Mouse (Mus musculus) MEL (cell line): ENCODE data around the gene Tmem107. TPM values are rescaled to one million over a fixed set of nuclear protein-coding genes. Genes with fewer than 3 reads are reported as not detected.

ENCODE experiments used
- DNase-seq: peaks from one replicate; pipeline ENCODE4 v3.0.0; 2011; ENCODE audit warnings: low read depth, low spot score
- H3K27ac ChIP-seq: 2 replicates; pipeline ENCODE4 v1.5.1; 2012; ENCODE audit warnings: low read depth, mild to moderate bottlenecking, control low read depth, low read length, moderate library complexity; ENCODE audit not compliant: control insufficient read depth
- H3K27me3 ChIP-seq, 2 experiments: fragments of 150-350 bp in 1 of 2; sonication (generic) in 1 of 2; 2 replicates each; pipeline ENCODE4 v1.6.1; 2012; ENCODE audit warnings: low read length in 2 of 2, mild to moderate bottlenecking in 2 of 2, improper control_type of control experiment in 1 of 2, moderate library complexity in 1 of 2; ENCODE audit not compliant: insufficient read depth in 2 of 2, control insufficient read depth in 1 of 2
- H3K36me3 ChIP-seq, 2 experiments: 2 replicates each; pipeline ENCODE4 v1.6.1; 2012 to 2014; ENCODE audit warnings: low read length in 2 of 2, improper control_type of control experiment in 1 of 2, inconsistent platforms in 1 of 2, mild to moderate bottlenecking in 1 of 2; ENCODE audit not compliant: insufficient read depth in 2 of 2, control insufficient read depth in 1 of 2
- H3K4me1 ChIP-seq, 2 experiments: fragments of 150-350 bp in 1 of 2; sonication (generic) in 1 of 2; 2 replicates each; pipeline ENCODE4 v1.6.1; 2012; ENCODE audit warnings: low read length in 2 of 2, improper control_type of control experiment in 1 of 2, mild to moderate bottlenecking in 1 of 2; ENCODE audit not compliant: insufficient read depth in 2 of 2, control insufficient read depth in 1 of 2
- H3K4me3 ChIP-seq, 2 experiments: fragments of 150-350 bp in 1 of 2; sonication (generic) in 1 of 2; 2 replicates each; pipeline ENCODE4 v1.5.1; 2012; ENCODE audit warnings: low read depth in 2 of 2, low read length in 2 of 2, mild to moderate bottlenecking in 2 of 2, moderate library complexity in 2 of 2, control low read depth in 1 of 2, improper control_type of control experiment in 1 of 2; ENCODE audit not compliant: control insufficient read depth in 1 of 2, insufficient read depth in 1 of 2
- H3K79me2 ChIP-seq: 2 replicates; pipeline ENCODE4 v1.6.1; 2012; ENCODE audit warnings: mild to moderate bottlenecking, low read length, moderate library complexity; ENCODE audit not compliant: control insufficient read depth, poor library complexity, insufficient read depth
- H3K9ac ChIP-seq: 2 replicates; pipeline ENCODE4 v1.6.1; 2012; ENCODE audit warnings: low read depth, mild to moderate bottlenecking, control low read depth, low read length, moderate library complexity; ENCODE audit not compliant: control insufficient read depth, poor library complexity, severe bottlenecking
- H3K9me3 ChIP-seq: fragments of 150-350 bp; sonication (generic); replicated peaks from 2 replicates; pipeline ENCODE4 v1.6.1; 2012; ENCODE audit warnings: mild to moderate bottlenecking, low read length, improper control_type of control experiment, moderate library complexity; ENCODE audit not compliant: insufficient read depth
- CHD2 ChIP-seq: IDR thresholded peaks from 2 replicates; pipeline ENCODE4 v1.6.1; 2011; ENCODE audit warnings: low read length, improper control_type of control experiment
- E2F4 ChIP-seq: IDR thresholded peaks from 2 replicates; pipeline ENCODE4 v1.6.1; 2011; ENCODE audit warnings: low read depth, low read length, improper control_type of control experiment, borderline replicate concordance
- ELF1 ChIP-seq: IDR thresholded peaks from 2 replicates; pipeline ENCODE4 v1.6.1; 2014; ENCODE audit warnings: low read depth, mild to moderate bottlenecking, inconsistent platforms, low read length, improper control_type of control experiment, moderate library complexity
- EP300 ChIP-seq, 2 experiments: IDR thresholded peaks; 2 replicates each; pipeline ENCODE4 v1.6.1; 2011; ENCODE audit warnings: improper control_type of control experiment in 2 of 2, low read length in 2 of 2, low read depth in 1 of 2, mild to moderate bottlenecking in 1 of 2
- GABPA ChIP-seq: IDR thresholded peaks from 2 replicates; pipeline ENCODE4 v1.6.1; 2012; ENCODE audit warnings: low read depth, mild to moderate bottlenecking, inconsistent platforms, low read length, improper control_type of control experiment, moderate library complexity
- GATA1 ChIP-seq: IDR thresholded peaks from 2 replicates; pipeline ENCODE4 v1.6.1; 2011; ENCODE audit warnings: low read depth, low read length, improper control_type of control experiment
- HCFC1 ChIP-seq: IDR thresholded peaks from 2 replicates; pipeline ENCODE4 v1.6.1; 2012; ENCODE audit warnings: low read depth, mild to moderate bottlenecking, inconsistent platforms, low read length, improper control_type of control experiment, moderate library complexity
- MAX ChIP-seq: IDR thresholded peaks from 2 replicates; pipeline ENCODE4 v1.6.1; 2011; ENCODE audit warnings: low read length, improper control_type of control experiment
- MXI1 ChIP-seq: IDR thresholded peaks from 2 replicates; pipeline ENCODE4 v1.6.1; 2011; ENCODE audit warnings: mild to moderate bottlenecking, low read depth, low read length, improper control_type of control experiment
- MYC ChIP-seq: IDR thresholded peaks from 2 replicates; pipeline ENCODE4 v1.6.1; 2011; ENCODE audit warnings: low read depth, mild to moderate bottlenecking, low read length, improper control_type of control experiment, moderate library complexity
- NELFE ChIP-seq: IDR thresholded peaks from 2 replicates; pipeline ENCODE4 v1.6.1; 2011; ENCODE audit warnings: low read depth, low read length, improper control_type of control experiment
- POLR2A ChIP-seq, 2 experiments: IDR thresholded peaks; 2 replicates each; pipeline ENCODE4 v1.6.1; 2011 to 2012; ENCODE audit warnings: low read length in 2 of 2, mild to moderate bottlenecking in 2 of 2, control low read depth in 1 of 2, improper control_type of control experiment in 1 of 2, low read depth in 1 of 2, moderate library complexity in 1 of 2; ENCODE audit not compliant: control insufficient read depth in 1 of 2, insufficient read depth in 1 of 2, poor library complexity in 1 of 2
- POLR2AphosphoS2 ChIP-seq: IDR thresholded peaks from 2 replicates; pipeline ENCODE4 v1.6.1; 2011; ENCODE audit warnings: low read length, improper control_type of control experiment
- POLR2AphosphoS5 ChIP-seq: IDR thresholded peaks from 2 replicates; pipeline ENCODE4 v1.6.1; 2012; ENCODE audit warnings: low read depth, borderline replicate concordance, mild to moderate bottlenecking, inconsistent platforms, low read length, moderate library complexity, mixed read lengths
- RAD21 ChIP-seq: IDR thresholded peaks from 2 replicates; pipeline ENCODE4 v1.6.1; 2011; ENCODE audit warnings: mild to moderate bottlenecking, low read depth, low read length, improper control_type of control experiment
- SIN3A ChIP-seq: IDR thresholded peaks from 2 replicates; pipeline ENCODE4 v1.6.1; 2012; ENCODE audit warnings: low read length, improper control_type of control experiment, inconsistent platforms
- TAL1 ChIP-seq: IDR thresholded peaks from 2 replicates; pipeline ENCODE4 v1.6.1; 2012; ENCODE audit warnings: mild to moderate bottlenecking, inconsistent platforms, low read length, moderate library complexity, mixed read lengths
- TBP ChIP-seq: IDR thresholded peaks from 2 replicates; pipeline ENCODE4 v1.8.0; 2011; ENCODE audit warnings: low read depth, low read length, improper control_type of control experiment
- TCF12 ChIP-seq: IDR thresholded peaks from 2 replicates; pipeline ENCODE4 v1.6.1; 2014; ENCODE audit warnings: low read depth, mild to moderate bottlenecking, inconsistent platforms, low read length, improper control_type of control experiment, moderate library complexity
- UBTF ChIP-seq: IDR thresholded peaks from 2 replicates; pipeline ENCODE4 v1.6.1; 2012; ENCODE audit warnings: low read depth, mild to moderate bottlenecking, inconsistent platforms, low read length, improper control_type of control experiment, moderate library complexity, borderline replicate concordance; ENCODE audit not compliant: insufficient read depth
- USF1 ChIP-seq: IDR thresholded peaks from 2 replicates; pipeline ENCODE4 v1.6.1; 2014; ENCODE audit warnings: low read depth, mild to moderate bottlenecking, inconsistent platforms, low read length, improper control_type of control experiment, moderate library complexity
- USF2 ChIP-seq, 2 experiments: IDR thresholded peaks; 2 replicates each; pipeline ENCODE4 v1.6.1; 2011 to 2012; ENCODE audit warnings: improper control_type of control experiment in 2 of 2, low read length in 2 of 2, borderline replicate concordance in 1 of 2, inconsistent platforms in 1 of 2, low read depth in 1 of 2, mild to moderate bottlenecking in 1 of 2; ENCODE audit not compliant: insufficient read depth in 1 of 2
- ZKSCAN1 ChIP-seq: IDR thresholded peaks from 2 replicates; pipeline ENCODE4 v1.6.1; 2012; ENCODE audit warnings: low read depth, mild to moderate bottlenecking, inconsistent platforms, low read length, improper control_type of control experiment, moderate library complexity
- polyA plus RNA-seq, 2 experiments: library from polyadenylated mRNA; stranded (reverse) in 1 of 2; unstranded in 1 of 2; fragments of >175 nt in 1 of 2; fragments of >200 nt in 1 of 2; gene quantifications; 2 replicates each; pipeline versions ENCODE4 v1.2.1 to v1.2.4; 2012; ENCODE audit warnings: low replicate concordance in 2 of 2, low read depth in 1 of 2; ENCODE audit not compliant: insufficient read length in 2 of 2, insufficient read depth in 1 of 2, missing spikeins in 1 of 2
- total RNA-seq: library from RNA; depleted of rRNA; stranded (reverse); fragments of 300-350 nt; gene quantifications from 2 replicates; pipeline ENCODE4 v1.2.3, GENCODE M21; 2012

Gene Tmem107
- total and polyA plus RNA-seq, 3 experiments = 47.0 to 79.5 TPM; not detected in 1

- TF ChIP-seq GATA1 (peak; percentile 83), UBTF (0 out of 2 replicates have a peak, but pooled peaks have one; percentile 31), TCF12 (no peak), E2F4 (peak; percentile 60; the same call in 1 of the 2 replicates), POLR2AphosphoS5 (no peak), POLR2AphosphoS2 (no peak), GABPA (no peak), CHD2 (no peak), MXI1 (peak; percentile 98), MAX (peak; percentile 97), TAL1 (no peak), USF2 (IDR thresholded peaks at IDR 0.05; ENCODE audit: borderline replicate concordance in 1 of 2, insufficient read depth in 1 of 2, low read depth in 1 of 2, low read length in 2 of 2) (no peak), SIN3A (peak; percentile 37), RAD21 (no peak), ZKSCAN1 (no peak), USF1 (peak; percentile 85), MYC (peak; percentile 97), HCFC1 (no peak; the same call in 1 of the 2 replicates), NELFE (peak; percentile 57), ELF1 (no peak), TBP (0 out of 2 replicates have a peak, but pooled peaks have one; percentile 27), EP300 (IDR thresholded peaks at IDR 0.05; ENCODE audit: low read depth in 1 of 2, low read length in 2 of 2) (peak in 1 of 2 experiments; percentile 13; a peak in 1 of 4 replicates), POLR2A (IDR thresholded peaks at IDR 0.05; ENCODE audit: control insufficient read depth in 1 of 2, insufficient read depth in 1 of 2, low read depth in 1 of 2, low read length in 2 of 2, poor library complexity in 1 of 2) (peak; percentile 44 to 67; a peak in 3 of 4 replicates)
- Histone ChIP-seq H3K36me3 (peaks cover 0 to 4% of the 10 kb centered on the region in 2 experiments; a peak in 1 of 4 replicates), H3K4me1 (peaks cover 0 to 8% of the 10 kb centered on the region in 2 experiments; a peak in 1 of 4 replicates), H3K4me3 (peak overlapping the region; percentile 49 to 50), H3K9me3 (no peaks in the 10 kb centered on the region), H3K79me2 (peaks cover 5% of the 10 kb centered on the region; the same call in 1 of the 2 replicates), H3K9ac (peak overlapping the region; percentile 63), H3K27ac (peak overlapping the region; percentile 61), H3K27me3 (no peaks in the 10 kb centered on the region)
- DNase-seq = peak; percentile 90
These were observed 4.3 kb upstream of the Tmem107 start for GRCm38 (mm10) chr11:69066163-69066861.
